Mouse (Mus musculus): ENCODE results near the gene Gm340.

DNA sequence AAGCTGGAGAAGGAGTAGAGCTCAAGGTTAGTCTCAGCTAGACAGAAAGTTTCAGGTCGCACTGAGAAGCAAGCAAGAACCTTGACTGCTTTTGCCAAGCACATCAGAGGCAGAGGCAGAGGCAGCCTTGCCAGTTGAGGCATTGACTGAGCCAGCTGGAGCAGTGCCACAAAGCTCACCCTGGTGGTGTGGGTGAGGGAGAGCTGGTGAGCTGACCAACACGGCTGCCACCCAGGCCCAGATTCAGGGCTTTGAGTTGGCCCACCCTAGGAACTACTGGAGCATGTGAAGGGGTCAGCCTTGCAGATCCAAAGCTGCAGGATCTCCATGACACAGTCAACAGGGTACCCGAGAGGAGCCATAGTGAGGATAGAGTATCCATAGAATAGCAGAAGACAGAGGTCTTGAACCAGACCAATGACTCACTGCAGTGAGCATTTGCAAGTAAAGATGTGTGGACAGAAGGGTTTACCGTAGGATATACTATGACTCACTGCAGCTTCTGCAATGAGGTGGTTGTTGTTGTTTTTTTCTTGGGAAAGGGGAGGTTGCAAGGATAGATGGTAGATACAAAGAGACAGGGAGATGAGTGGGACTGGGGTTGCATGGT is 2.8 kb upstream of the Gm340 start:
- no peak for TF ChIP-seq CTCF (IDR thresholded peaks at IDR 0.05; ENCODE audit: low read depth)
- TF ChIP-seq EP300 (IDR thresholded peaks at IDR 0.05; ENCODE audit: low read depth) = no peak

Measured in heart, postnatal 0 days (tissue).